Mouse (Mus musculus) liver, embryonic 18 days (tissue): Measurements from ENCODE around the gene Capns2. TPM values are rescaled to one million over a fixed set of nuclear protein-coding genes. Genes with fewer than 3 reads are reported as not detected.

Source experiments
- polyA plus RNA-seq: library from polyadenylated mRNA; depleted of rRNA; stranded (reverse); fragments of >200 nt; gene quantifications from 2 replicates; pipeline ENCODE4 v1.2.3, GENCODE M21; 2012; rRNA removed

The Capns2 gene
- 0.10 and 0.14 TPM in 2 replicates for polyA plus RNA-seq

GRCm38 (mm10) chr8:92901107-92901506 lies at the start of gene Capns2:
Capns2 (plus strand) TSS chr8:92901407.

GRCm38 (mm10) chr8:92855171-92855894 lies 45.9 kb upstream of the Capns2 start, which contains the start of gene Lpcat2:
Lpcat2 (plus strand) TSS chr8:92855339.

Other genes starting within 250 kb of the Capns2 start
- gene Irx6, start 227.1 kb upstream of the Capns2 start, polyA plus RNA-seq = not detected in 2 replicates
- 6.2 and 8.0 TPM in 2 replicates for gene Mmp2, start 74.1 kb upstream of the Capns2 start, polyA plus RNA-seq
- gene Lpcat2, start 46.1 kb upstream of the Capns2 start, polyA plus RNA-seq = 4.2 and 4.7 TPM in 2 replicates
- gene Slc6a2, start 58.7 kb downstream of the Capns2 start, polyA plus RNA-seq = under 0.01 TPM in 1 of 2 replicates, not detected in the other
- gene Ces1a, start 146.8 kb downstream of the Capns2 start, polyA plus RNA-seq = not detected in 2 replicates
- 0.17 and 0.31 TPM in 2 replicates for gene Ces1b, start 178.6 kb downstream of the Capns2 start, polyA plus RNA-seq
- 108 and 128 TPM in 2 replicates for gene Ces1c, start 229.9 kb downstream of the Capns2 start, polyA plus RNA-seq